Mouse (Mus musculus) MEL (cell line): Measurements from ENCODE around the gene Abl2.

Source experiments
- CTCF ChIP-seq, 3 experiments: IDR thresholded peaks in 2 of 3; conservative IDR thresholded peaks in 1 of 3; 2 replicates each; pipeline ENCODE4 v1.5.1; 2011 to 2012; ENCODE audit warnings: low read length in 3 of 3, low read depth in 2 of 3, mild to moderate bottlenecking in 2 of 3, improper control_type of control experiment in 1 of 3, inconsistent platforms in 1 of 3, mixed read lengths in 1 of 3, moderate library complexity in 1 of 3; ENCODE audit not compliant: control insufficient read depth in 1 of 3, insufficient read depth in 1 of 3, poor library complexity in 1 of 3, severe bottlenecking in 1 of 3
- EP300 ChIP-seq, 2 experiments: IDR thresholded peaks; 2 replicates each; pipeline ENCODE4 v1.6.1; 2011; ENCODE audit warnings: improper control_type of control experiment in 2 of 2, low read length in 2 of 2, low read depth in 1 of 2, mild to moderate bottlenecking in 1 of 2
- POLR2A ChIP-seq, 2 experiments: IDR thresholded peaks; 2 replicates each; pipeline ENCODE4 v1.6.1; 2011 to 2012; ENCODE audit warnings: low read length in 2 of 2, mild to moderate bottlenecking in 2 of 2, control low read depth in 1 of 2, improper control_type of control experiment in 1 of 2, low read depth in 1 of 2, moderate library complexity in 1 of 2; ENCODE audit not compliant: control insufficient read depth in 1 of 2, insufficient read depth in 1 of 2, poor library complexity in 1 of 2
- POLR2AphosphoS5 ChIP-seq: IDR thresholded peaks from 2 replicates; pipeline ENCODE4 v1.6.1; 2012; ENCODE audit warnings: low read depth, borderline replicate concordance, mild to moderate bottlenecking, inconsistent platforms, low read length, moderate library complexity, mixed read lengths
- TBP ChIP-seq: IDR thresholded peaks from 2 replicates; pipeline ENCODE4 v1.8.0; 2011; ENCODE audit warnings: low read depth, low read length, improper control_type of control experiment
- USF1 ChIP-seq: IDR thresholded peaks from 2 replicates; pipeline ENCODE4 v1.6.1; 2014; ENCODE audit warnings: low read depth, mild to moderate bottlenecking, inconsistent platforms, low read length, improper control_type of control experiment, moderate library complexity
- ZKSCAN1 ChIP-seq: IDR thresholded peaks from 2 replicates; pipeline ENCODE4 v1.6.1; 2012; ENCODE audit warnings: low read depth, mild to moderate bottlenecking, inconsistent platforms, low read length, improper control_type of control experiment, moderate library complexity
- ZMIZ1 ChIP-seq: IDR thresholded peaks from 2 replicates; pipeline ENCODE4 v1.6.1; 2012; ENCODE audit warnings: low read depth, mild to moderate bottlenecking, inconsistent platforms, low read length, improper control_type of control experiment, moderate library complexity

DNA sequence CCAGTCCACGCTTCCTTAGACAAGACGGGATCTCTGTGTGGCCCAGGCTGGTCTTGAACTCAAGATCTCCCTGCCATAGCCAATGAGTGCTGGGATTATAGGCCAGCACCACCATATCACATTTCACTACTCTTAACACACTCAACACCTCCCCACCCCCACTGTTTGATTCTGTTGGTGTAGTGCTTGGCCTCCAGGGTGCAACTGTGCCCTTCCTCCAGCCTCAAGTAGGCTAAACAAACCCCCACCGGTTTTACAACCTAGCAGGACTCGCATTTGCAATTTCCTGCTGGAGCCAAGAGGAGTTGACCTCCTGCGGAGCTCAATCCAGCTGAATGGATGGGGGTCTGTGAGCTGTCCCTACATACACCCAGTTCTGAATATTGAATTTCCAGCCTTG is 110.0 kb downstream of the Abl2 start:
- no peak for TF ChIP-seq EP300 (IDR thresholded peaks at IDR 0.05; ENCODE audit: low read depth in 1 of 2, low read length in 2 of 2)
- no peak for TF ChIP-seq USF1
- TF ChIP-seq ZMIZ1: no peak
- TF ChIP-seq CTCF (IDR thresholded peaks at IDR 0.05 in 2 of 3, conservative IDR thresholded peaks at IDR 0.05 in 1 of 3; ENCODE audit: control insufficient read depth in 1 of 3, insufficient read depth in 1 of 3, low read depth in 2 of 3, low read length in 3 of 3, poor library complexity in 1 of 3, severe bottlenecking in 1 of 3): no peak
- TF ChIP-seq POLR2A (IDR thresholded peaks at IDR 0.05; ENCODE audit: control insufficient read depth in 1 of 2, insufficient read depth in 1 of 2, low read depth in 1 of 2, low read length in 2 of 2, poor library complexity in 1 of 2): no peak
- no peak for TF ChIP-seq ZKSCAN1
- TF ChIP-seq TBP: no peak
- no peak for TF ChIP-seq POLR2AphosphoS5
